9 mouse cellular contexts compared by ENCODE assay signal in genomic region chr4:129584370-129584769, GRCm38 (mm10). TPM values are rescaled to one million over a fixed set of nuclear protein-coding genes. Genes with fewer than 3 reads are reported as not detected.
DNase-seq lines count a peak whose midpoint lies in the region; ATAC-seq lines count a peak whose summit lies in the region.
"Had no signal": no experiment of that assay in that cellular context is flagged by ENCODE, and none has a peak within 500 bp of the region (broad histone marks: within the 10 kb centered on the region; RNA-seq: fewer than 3 reads in every experiment).

No protein-coding gene starts in this region.

- peak overlapping the region; percentile 58 for H3K4me3 ChIP-seq in midbrain, embryonic 10.5 days
- no peak overlapping the region for H3K4me3 ChIP-seq in midbrain, embryonic 16.5 days (ENCODE audit: low read depth, low read length)
- peak overlapping the region; percentile 29; the same call in 1 of the 2 replicates for H3K4me3 ChIP-seq in limb, embryonic 11.5 days (ENCODE audit: low read depth, low read length)
- peak overlapping the region; percentile 58 for H3K4me3 ChIP-seq in stomach, embryonic 16.5 days (replicated peaks; ENCODE audit: low read length)

- WGBS in midbrain, embryonic 10.5 days, result 75% methylated on average over 1 of the region's 1 CpGs
- 76% methylated on average over 1 of the region's 1 CpGs for WGBS in midbrain, embryonic 16.5 days
- 79% methylated on average over 1 of the region's 1 CpGs for WGBS in limb, embryonic 11.5 days
- WGBS in stomach, embryonic 16.5 days, result 82% methylated on average over 1 of the region's 1 CpGs

- H3K4me1 ChIP-seq in midbrain, embryonic 10.5 days, result peaks cover 17% of the 10 kb centered on the region
- peaks cover 2% of the 10 kb centered on the region; the same call in 1 of the 2 replicates for H3K4me1 ChIP-seq in midbrain, embryonic 16.5 days (ENCODE audit: control insufficient read depth, insufficient read depth, low read length)
- no peaks in the 10 kb centered on the region for H3K4me1 ChIP-seq in limb, embryonic 11.5 days (ENCODE audit: control insufficient read depth, insufficient read depth, low read length)
- no peaks in the 10 kb centered on the region for H3K4me1 ChIP-seq in stomach, embryonic 16.5 days (ENCODE audit: control insufficient read depth, insufficient read depth, low read length)

- H3K9ac ChIP-seq in midbrain, embryonic 16.5 days (ENCODE audit: low read depth, low read length), result no peak overlapping the region
- no peak overlapping the region; the same call in 1 of the 2 replicates for H3K9ac ChIP-seq in limb, embryonic 11.5 days (ENCODE audit: low read length)
- H3K9ac ChIP-seq in stomach, embryonic 16.5 days (ENCODE audit: low read length), result peak overlapping the region; percentile 76

- no peaks in the 10 kb centered on the region for H3K9me3 ChIP-seq in midbrain, embryonic 10.5 days (replicated peaks)
- H3K9me3 ChIP-seq in midbrain, embryonic 16.5 days (replicated peaks; ENCODE audit: control insufficient read depth, low read length, poor library complexity, severe bottlenecking), result no peaks in the 10 kb centered on the region
- no peaks in the 10 kb centered on the region for H3K9me3 ChIP-seq in limb, embryonic 11.5 days (ENCODE audit: control insufficient read depth, low read length)
- H3K9me3 ChIP-seq in stomach, embryonic 16.5 days (replicated peaks; ENCODE audit: control insufficient read depth, low read length), result no peaks in the 10 kb centered on the region

- DNase-seq in adrenal gland, postnatal 14 days, result peak; percentile 29
- no peak for DNase-seq in adrenal gland, postnatal 25 days
- no peak for DNase-seq in midbrain, embryonic 10.5 days (ENCODE audit: low spot score)
- DNase-seq in limb, embryonic 11.5 days (ENCODE audit: low spot score), result no peak
- DNase-seq in cerebellum, adult 9-11 months, result no peak
- DNase-seq in urinary bladder, postnatal 25 days (ENCODE audit: low spot score), result no peak

- no peak overlapping the region for H3K4me2 ChIP-seq in midbrain, embryonic 16.5 days (ENCODE audit: low read length)
- H3K4me2 ChIP-seq in limb, embryonic 11.5 days (ENCODE audit: low read depth, severe bottlenecking), result peak overlapping the region; percentile 56
- H3K4me2 ChIP-seq in stomach, embryonic 16.5 days (ENCODE audit: low read depth, low read length), result peak overlapping the region; percentile 84

- ATAC-seq in midbrain, embryonic 16.5 days, result no peak
- no peak for ATAC-seq in limb, embryonic 11.5 days (ENCODE audit: insufficient number of reproducible peaks, low FRiP score, low TSS enrichment, low read depth)
- ATAC-seq in stomach, embryonic 16.5 days (ENCODE audit: insufficient read depth, low FRiP score), result no peak

- H3K27ac ChIP-seq in midbrain, embryonic 10.5 days (replicated peaks), result peak overlapping the region; percentile 79
- no peak overlapping the region for H3K27ac ChIP-seq in midbrain, embryonic 16.5 days (ENCODE audit: low read length)
- H3K27ac ChIP-seq in limb, embryonic 11.5 days (replicated peaks; ENCODE audit: low read depth, low read length), result no peak overlapping the region
- H3K27ac ChIP-seq in stomach, embryonic 16.5 days (ENCODE audit: low read length), result peak overlapping the region; percentile 53

- H3K36me3 ChIP-seq in midbrain, embryonic 10.5 days, result no peaks in the 10 kb centered on the region
- H3K36me3 ChIP-seq in midbrain, embryonic 16.5 days (ENCODE audit: control insufficient read depth, insufficient read depth, low read length), result no peaks in the 10 kb centered on the region
- no peaks in the 10 kb centered on the region for H3K36me3 ChIP-seq in limb, embryonic 11.5 days (ENCODE audit: control insufficient read depth, insufficient read depth, low read length)
- H3K36me3 ChIP-seq in stomach, embryonic 16.5 days (ENCODE audit: control insufficient read depth, insufficient read depth, low read length), result no peaks in the 10 kb centered on the region

- no peaks in the 10 kb centered on the region for H3K27me3 ChIP-seq in midbrain, embryonic 10.5 days (ENCODE audit: low read depth, poor library complexity, severe bottlenecking)
- no peaks in the 10 kb centered on the region for H3K27me3 ChIP-seq in midbrain, embryonic 16.5 days (ENCODE audit: control insufficient read depth, insufficient read depth, low read depth, low read length)
- H3K27me3 ChIP-seq in limb, embryonic 11.5 days (ENCODE audit: control insufficient read depth, insufficient read depth, low read length), result no peaks in the 10 kb centered on the region
- no peaks in the 10 kb centered on the region for H3K27me3 ChIP-seq in stomach, embryonic 16.5 days (ENCODE audit: control insufficient read depth, insufficient read depth, low read length)

RNA-seq across cellular contexts. Expression of gene Fam167b, which starts 6.0 kb away (rescaled TPM):
- total RNA-seq in adrenal gland, postnatal 14 days (2021), result 30.6 and 32.3 TPM in 2 replicates
- total RNA-seq in adrenal gland, postnatal 25 days (2021), result 33.5 and 35.2 TPM in 2 replicates
- 0.50 and 1.5 TPM in 2 replicates for polyA plus RNA-seq in midbrain, embryonic 10.5 days (2016; fragmentation: Nextera tagmentation; extraction: Ambion mirVana)
- 0.26 TPM in 1 of 2 replicates, not detected in the other for polyA plus RNA-seq in midbrain, embryonic 16.5 days (2015; fragmentation: Nextera tagmentation; extraction: Ambion mirVana)
- 3.5 and 4.3 TPM in 2 replicates for polyA plus RNA-seq in limb, embryonic 11.5 days (2014; fragmentation: Nextera tagmentation; extraction: Ambion mirVana)
- polyA plus RNA-seq in stomach, embryonic 16.5 days (2015; fragmentation: Nextera tagmentation; extraction: Ambion mirVana), result 4.1 TPM in 2 replicates
- polyA plus RNA-seq: testis, adult 2 months had no signal

RNA-seq across cellular contexts. Expression of gene Lck, which starts 10.9 kb away (rescaled TPM):
- total RNA-seq in adrenal gland, postnatal 14 days (2021), result 5.0 and 26.2 TPM in 2 replicates
- 3.7 and 4.3 TPM in 2 replicates for total RNA-seq in adrenal gland, postnatal 25 days (2021)
- 4.7 and 7.2 TPM in 2 replicates for polyA plus RNA-seq in midbrain, embryonic 10.5 days (2016; fragmentation: Nextera tagmentation; extraction: Ambion mirVana)
- 15.4 and 16.2 TPM in 2 replicates for polyA plus RNA-seq in midbrain, embryonic 16.5 days (2015; fragmentation: Nextera tagmentation; extraction: Ambion mirVana)
- polyA plus RNA-seq in limb, embryonic 11.5 days (2014; fragmentation: Nextera tagmentation; extraction: Ambion mirVana), result 10.7 and 12.1 TPM in 2 replicates
- 3.0 and 7.3 TPM in 2 replicates for polyA plus RNA-seq in stomach, embryonic 16.5 days (2015; fragmentation: Nextera tagmentation; extraction: Ambion mirVana)

RNA-seq across cellular contexts. Expression of gene Eif3i, which starts 16.1 kb away (rescaled TPM):
- total RNA-seq in adrenal gland, postnatal 14 days (2021), result 175 and 187 TPM in 2 replicates
- 167 and 171 TPM in 2 replicates for total RNA-seq in adrenal gland, postnatal 25 days (2021)
- 261 and 293 TPM in 2 replicates for polyA plus RNA-seq in midbrain, embryonic 10.5 days (2016; fragmentation: Nextera tagmentation; extraction: Ambion mirVana)
- 187 and 198 TPM in 2 replicates for polyA plus RNA-seq in midbrain, embryonic 16.5 days (2015; fragmentation: Nextera tagmentation; extraction: Ambion mirVana)
- polyA plus RNA-seq in limb, embryonic 11.5 days (2014; fragmentation: Nextera tagmentation; extraction: Ambion mirVana), result 296 and 317 TPM in 2 replicates
- polyA plus RNA-seq in stomach, embryonic 16.5 days (2015; fragmentation: Nextera tagmentation; extraction: Ambion mirVana), result 239 and 253 TPM in 2 replicates

RNA-seq across cellular contexts. Expression of gene Tmem234, which starts 16.1 kb away (rescaled TPM):
- 82.6 and 89.8 TPM in 2 replicates for total RNA-seq in adrenal gland, postnatal 14 days (2021)
- 96.3 and 111 TPM in 2 replicates for total RNA-seq in adrenal gland, postnatal 25 days (2021)
- polyA plus RNA-seq in midbrain, embryonic 10.5 days (2016; fragmentation: Nextera tagmentation; extraction: Ambion mirVana), result 226 and 231 TPM in 2 replicates
- polyA plus RNA-seq in midbrain, embryonic 16.5 days (2015; fragmentation: Nextera tagmentation; extraction: Ambion mirVana), result 177 and 180 TPM in 2 replicates
- 202 and 207 TPM in 2 replicates for polyA plus RNA-seq in limb, embryonic 11.5 days (2014; fragmentation: Nextera tagmentation; extraction: Ambion mirVana)
- polyA plus RNA-seq in stomach, embryonic 16.5 days (2015; fragmentation: Nextera tagmentation; extraction: Ambion mirVana), result 181 and 190 TPM in 2 replicates

RNA-seq across cellular contexts. Expression of gene Dcdc2b, which starts 29.7 kb away (rescaled TPM):
- total RNA-seq in adrenal gland, postnatal 14 days (2021), result 0.75 and 1.4 TPM in 2 replicates
- 2.0 TPM in 1 of 2 replicates, not detected in the other for total RNA-seq in adrenal gland, postnatal 25 days (2021)
- 2.1 and 2.9 TPM in 2 replicates for polyA plus RNA-seq in midbrain, embryonic 10.5 days (2016; fragmentation: Nextera tagmentation; extraction: Ambion mirVana)
- 3.5 and 4.1 TPM in 2 replicates for polyA plus RNA-seq in midbrain, embryonic 16.5 days (2015; fragmentation: Nextera tagmentation; extraction: Ambion mirVana)
- polyA plus RNA-seq in limb, embryonic 11.5 days (2014; fragmentation: Nextera tagmentation; extraction: Ambion mirVana), result 1.8 and 2.8 TPM in 2 replicates
- 1.3 and 3.0 TPM in 2 replicates for polyA plus RNA-seq in stomach, embryonic 16.5 days (2015; fragmentation: Nextera tagmentation; extraction: Ambion mirVana)

Comparison
In these comparisons a context has a peak if more than half of its experiments do, and no peak if none do; other contexts are left out.
1. H3K27ac ChIP-seq: peak in midbrain, embryonic 10.5 days (single experiment) and stomach, embryonic 16.5 days (single experiment); none in midbrain, embryonic 16.5 days (single experiment) and limb, embryonic 11.5 days (single experiment).